Mouse (Mus musculus): ENCODE measurements at regions not wholly inside any gene's neighbourhood (a gene's known extent, or its start where the extent isn't known, plus 50 kb on each side); places are given as distances from the start of the nearest gene placed in this dataset.

GRCm38 (mm10) chr2:50403106-50403505, 106.5 kb upstream of the Mmadhc start:
- TF ChIP-seq POLR2A (IDR thresholded peaks at IDR 0.05; ENCODE audit: control insufficient read depth, low read depth, low read length) (no peak), CTCF (IDR thresholded peaks at IDR 0.05; ENCODE audit: control insufficient read depth, insufficient read depth, insufficient replicate concordance, low read depth, low read length) (no peak)

All from testis, adult 2 months (tissue).